In genomic region chr2:32859010-32859621, GRCm38 (mm10) we compare ENCODE assay signal across 9 mouse cellular contexts. TPM values are rescaled to one million over a fixed set of nuclear protein-coding genes. Genes with fewer than 3 reads are reported as not detected.
DNase-seq lines count a peak whose midpoint lies in the region; ATAC-seq and TF ChIP-seq lines count a peak whose summit lies in the region.
"Had no signal": no experiment of that assay in that cellular context is flagged by ENCODE, and none has a peak within 500 bp of the region (broad histone marks: within the 10 kb centered on the region; RNA-seq: fewer than 3 reads in every experiment).

No protein-coding gene starts in this region.

- peak; percentile 56; the same call in 1 of the 2 replicates for ATAC-seq in neural tube, embryonic 13.5 days (ENCODE audit: low read depth)

- no peak overlapping the region for H3K27ac ChIP-seq in hindbrain, embryonic 10.5 days
- H3K27ac ChIP-seq in liver, adult 2 months (replicated peaks; ENCODE audit: insufficient read depth, low read depth, low read length): no peak overlapping the region
- no peak overlapping the region for H3K27ac ChIP-seq in neural tube, embryonic 13.5 days (replicated peaks)
- H3K27ac ChIP-seq: midbrain, embryonic 12.5 days had no signal

- peak; percentile 64 to 71 for DNase-seq in layer of hippocampus, postnatal 10 days (ENCODE audit: low spot score in 2 of 2)
- DNase-seq in layer of hippocampus, postnatal 36 days: no peak
- peak; percentile 64 for DNase-seq in MN1 (ENCODE audit: low spot score)
- peak; percentile 81 for DNase-seq in embryo, embryonic 10.5 days (ENCODE audit: low spot score)
- DNase-seq in hindbrain, embryonic 10.5 days (ENCODE audit: low spot score): peak; percentile 60
- DNase-seq in liver, adult 2 months (ENCODE audit: extremely low read depth, low read depth, low spot score): no peak
- DNase-seq in gastrocnemius, postnatal 4 days (ENCODE audit: low spot score in 2 of 2): no peak

- no peak overlapping the region for H3K4me2 ChIP-seq in neural tube, embryonic 13.5 days
- H3K4me2 ChIP-seq: midbrain, embryonic 12.5 days had no signal

- H3K4me1 ChIP-seq in hindbrain, embryonic 10.5 days (replicated peaks): 0 out of 2 replicates have a peak, but pooled peaks cover 9% of the 10 kb centered on the region
- H3K4me1 ChIP-seq in liver, adult 2 months (ENCODE audit: control insufficient read depth, insufficient read depth, low read length): no peaks in the 10 kb centered on the region
- no peaks in the 10 kb centered on the region for H3K4me1 ChIP-seq in neural tube, embryonic 13.5 days (replicated peaks)
- H3K4me1 ChIP-seq: midbrain, embryonic 12.5 days had no signal

- TF ChIP-seq POLR2A in liver, adult 2 months (IDR thresholded peaks at IDR 0.05; ENCODE audit: extremely low read depth, insufficient read depth, low read length): no peak

- H3K9ac ChIP-seq in liver, adult 2 months (ENCODE audit: low read depth, low read length): no peak overlapping the region
- no peak overlapping the region for H3K9ac ChIP-seq in neural tube, embryonic 13.5 days
- H3K9ac ChIP-seq: midbrain, embryonic 12.5 days had no signal

- H3K9me3 ChIP-seq in hindbrain, embryonic 10.5 days: no peaks in the 10 kb centered on the region
- H3K9me3 ChIP-seq in neural tube, embryonic 13.5 days: no peaks in the 10 kb centered on the region
- H3K9me3 ChIP-seq: midbrain, embryonic 12.5 days had no signal

- H3K4me3 ChIP-seq in hindbrain, embryonic 10.5 days: no peak overlapping the region
- H3K4me3 ChIP-seq in liver, adult 2 months (ENCODE audit: insufficient read depth, low read depth, low read length): no peak overlapping the region
- no peak overlapping the region for H3K4me3 ChIP-seq in neural tube, embryonic 13.5 days
- H3K4me3 ChIP-seq: midbrain, embryonic 12.5 days had no signal

- no peaks in the 10 kb centered on the region for H3K79me2 ChIP-seq in liver, adult 2 months (ENCODE audit: control insufficient read depth, insufficient read depth, low read length)

- no peaks in the 10 kb centered on the region for H3K36me3 ChIP-seq in hindbrain, embryonic 10.5 days
- H3K36me3 ChIP-seq in liver, adult 2 months (ENCODE audit: control insufficient read depth, insufficient read depth, low read length): no peaks in the 10 kb centered on the region
- no peaks in the 10 kb centered on the region for H3K36me3 ChIP-seq in neural tube, embryonic 13.5 days
- H3K36me3 ChIP-seq: midbrain, embryonic 12.5 days had no signal

- H3K27me3 ChIP-seq in hindbrain, embryonic 10.5 days (ENCODE audit: insufficient read depth, poor library complexity, severe bottlenecking): 0 out of 2 replicates have a peak, but pooled peaks cover 4% of the 10 kb centered on the region
- H3K27me3 ChIP-seq in liver, adult 2 months (ENCODE audit: control insufficient read depth, insufficient read depth, low read length): no peaks in the 10 kb centered on the region
- H3K27me3 ChIP-seq in neural tube, embryonic 13.5 days: no peaks in the 10 kb centered on the region
- H3K27me3 ChIP-seq: midbrain, embryonic 12.5 days had no signal

- WGBS in hindbrain, embryonic 10.5 days: 43% methylated on average over 10 of the region's 10 CpGs
- 54% methylated on average over 10 of the region's 10 CpGs for WGBS in liver, adult 2 months
- WGBS in neural tube, embryonic 13.5 days: 51% methylated on average over 10 of the region's 10 CpGs

- TF ChIP-seq CTCF in liver, adult 2 months (IDR thresholded peaks at IDR 0.05; ENCODE audit: low read depth, low read length): peak; percentile 92

RNA-seq across cellular contexts. Expression of gene Stxbp1, which starts 12.1 kb away (rescaled TPM):
- total RNA-seq in layer of hippocampus, postnatal 10 days (2021): 100 to 1,000 TPM; 525 to 547 TPM
- total RNA-seq in layer of hippocampus, postnatal 36 days (2021): 100 to 1,000 TPM; 561 to 604 TPM
- polyA plus RNA-seq in hindbrain, embryonic 10.5 days (2016; fragmentation: Nextera tagmentation; extraction: Ambion mirVana): 40.1 and 63.3 TPM in 2 replicates
- 0.74 and 1.7 TPM in 2 replicates for total RNA-seq in liver, adult 2 months (2014; rRNA removed)
- polyA plus RNA-seq in liver, adult 2 months (2012; rRNA removed): 1.3 and 1.6 TPM in 2 replicates
- 192 and 198 TPM in 2 replicates for polyA plus RNA-seq in neural tube, embryonic 13.5 days (2015; fragmentation: Nextera tagmentation; extraction: Ambion mirVana)
- total RNA-seq in gastrocnemius, postnatal 4 days (2021): 10 to 100 TPM; 16.3 to 16.9 TPM

RNA-seq across cellular contexts. Expression of gene Fam129b, which starts 16.8 kb away (rescaled TPM):
- 10 to 100 TPM; 22.6 to 26.3 TPM for total RNA-seq in layer of hippocampus, postnatal 10 days (2021)
- 10 to 100 TPM; 14.0 to 17.7 TPM for total RNA-seq in layer of hippocampus, postnatal 36 days (2021)
- polyA plus RNA-seq in hindbrain, embryonic 10.5 days (2016; fragmentation: Nextera tagmentation; extraction: Ambion mirVana): 34.3 and 36.1 TPM in 2 replicates
- total RNA-seq in liver, adult 2 months (2014; rRNA removed): 6.5 and 6.8 TPM in 2 replicates
- 5.6 and 10.5 TPM in 2 replicates for polyA plus RNA-seq in liver, adult 2 months (2012; rRNA removed)
- polyA plus RNA-seq in neural tube, embryonic 13.5 days (2015; fragmentation: Nextera tagmentation; extraction: Ambion mirVana): 35.9 and 37.3 TPM in 2 replicates
- 10 to 100 TPM; 26.8 to 27.5 TPM for total RNA-seq in gastrocnemius, postnatal 4 days (2021)

Comparison
In these comparisons a context has a peak if more than half of its experiments do, and no peak if none do; other contexts are left out.
1. DNase-seq: peak in layer of hippocampus, postnatal 10 days (2 of 2), MN1 (single experiment), embryo, embryonic 10.5 days (single experiment) and hindbrain, embryonic 10.5 days (single experiment); none in layer of hippocampus, postnatal 36 days (0 of 2), liver, adult 2 months (single experiment) and gastrocnemius, postnatal 4 days (0 of 2).
2. RNA of gene Stxbp1, which starts 12.1 kb away (total RNA-seq): 561 to 604 TPM in layer of hippocampus, postnatal 36 days and 525 to 547 TPM in layer of hippocampus, postnatal 10 days; 16.3 to 16.9 TPM in gastrocnemius, postnatal 4 days and 0.74 to 1.7 TPM in liver, adult 2 months; every median in the first group is over 10 times any median in the second.